Mouse (Mus musculus) gastrocnemius, adult 18-20 months (tissue): ENCODE measurements around the gene Gas7. TPM values are rescaled to one million over a fixed set of nuclear protein-coding genes. Genes with fewer than 3 reads are reported as not detected.
A peak's percentile ranks its signal among the peaks of the same experiment; 100 is the strongest.

Experiments used
- DNase-seq: peaks from one replicate; pipeline ENCODE4 v3.0.0; 2021; ENCODE audit warnings: low spot score
- total RNA-seq, 2 experiments: library from RNA; stranded (reverse); gene quantifications; 2 replicates each; pipeline ENCODE4 v1.2.3; 2021

Gas7 gene
- total RNA-seq, 2 experiments from 2014 or later = 6.4 to 8.1 TPM

DNA sequence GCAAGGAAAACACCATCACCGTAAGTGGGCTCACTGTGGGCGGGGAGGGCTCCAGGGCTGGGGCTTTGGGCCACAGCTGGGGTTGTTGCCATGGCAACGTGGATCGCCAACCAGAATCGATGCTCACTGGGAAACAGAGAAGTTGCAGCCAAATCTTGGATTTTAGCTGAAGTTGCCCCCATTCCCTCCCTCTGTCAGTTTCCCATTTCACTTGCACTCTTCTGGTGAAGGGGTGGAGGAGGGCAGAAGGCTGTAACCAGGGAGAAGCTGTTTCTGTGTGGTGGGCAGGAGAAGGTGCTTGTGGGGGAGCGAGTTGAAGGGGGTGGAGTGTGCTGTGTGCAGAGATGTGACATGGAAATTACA, 197.6 kb downstream of the Gas7 start:
- DNase-seq = no peak

GRCm38 (mm10) chr11:67653521-67654090, 198.4 kb downstream of the Gas7 start:
- no peak for DNase-seq

DNA sequence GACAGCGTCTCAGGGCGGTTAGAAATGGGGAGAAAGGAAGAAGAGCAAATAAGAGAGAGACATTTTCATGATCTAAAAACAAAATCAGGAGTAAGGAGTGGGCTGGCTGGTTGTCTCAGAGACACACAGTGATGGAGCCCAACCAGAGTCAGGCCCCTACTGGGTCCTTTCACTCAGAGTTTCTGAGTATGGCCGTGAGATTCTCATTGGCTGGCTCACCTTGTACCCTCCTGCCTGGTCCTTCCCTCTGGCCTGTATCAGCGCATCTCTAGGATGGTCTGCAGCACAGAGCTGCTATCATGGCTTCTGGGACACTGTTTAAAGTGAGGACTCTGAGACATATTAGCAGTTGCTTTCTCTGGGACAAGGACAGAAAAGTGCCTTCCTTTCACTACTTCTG, 199.3 kb downstream of the Gas7 start:
- DNase-seq = no peak

- DNase-seq = peak; percentile 70
Measured at GRCm38 (mm10) chr11:67655236-67655959, 200.2 kb downstream of the Gas7 start.

DNA sequence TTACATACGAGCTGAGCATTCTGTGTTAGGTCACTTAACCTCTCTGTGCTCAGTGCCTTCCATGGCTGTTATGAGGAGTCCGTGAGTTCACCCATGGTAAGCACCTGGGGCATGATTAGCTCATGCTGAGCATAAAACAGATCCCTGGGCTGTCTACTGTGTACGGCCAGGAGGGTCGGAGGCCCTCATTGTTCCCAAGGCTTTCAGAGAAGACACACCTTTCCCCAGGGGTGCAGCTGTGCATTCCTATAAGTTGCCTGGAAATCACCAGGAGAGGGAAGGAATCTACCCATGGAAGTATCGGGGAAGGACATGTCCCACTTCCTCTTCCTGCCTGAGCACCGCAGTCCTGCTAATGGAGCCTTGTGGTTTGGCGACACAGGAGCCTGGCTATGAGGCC, 201.1 kb downstream of the Gas7 start:
- no peak for DNase-seq

DNA sequence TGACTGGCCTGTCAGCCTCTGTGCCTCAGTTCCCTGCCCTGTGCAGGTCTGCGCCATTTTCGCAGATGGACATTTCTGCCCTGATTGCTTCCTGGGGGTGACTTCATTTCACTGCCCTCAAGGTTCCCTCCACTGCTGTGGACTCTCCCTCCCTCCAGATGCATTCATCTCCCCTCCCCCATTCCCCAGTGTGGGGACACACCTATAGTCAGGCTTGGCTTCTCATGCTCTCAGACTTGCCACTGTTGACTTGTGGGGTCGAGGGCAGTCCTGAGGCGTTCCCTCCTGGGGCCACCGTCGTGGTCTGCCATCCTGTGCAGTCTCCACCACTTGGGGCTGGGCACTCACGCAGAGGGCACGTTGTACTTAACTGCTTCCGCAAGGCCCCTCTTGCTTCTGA, 201.6 kb downstream of the Gas7 start:
- no peak for DNase-seq

DNA sequence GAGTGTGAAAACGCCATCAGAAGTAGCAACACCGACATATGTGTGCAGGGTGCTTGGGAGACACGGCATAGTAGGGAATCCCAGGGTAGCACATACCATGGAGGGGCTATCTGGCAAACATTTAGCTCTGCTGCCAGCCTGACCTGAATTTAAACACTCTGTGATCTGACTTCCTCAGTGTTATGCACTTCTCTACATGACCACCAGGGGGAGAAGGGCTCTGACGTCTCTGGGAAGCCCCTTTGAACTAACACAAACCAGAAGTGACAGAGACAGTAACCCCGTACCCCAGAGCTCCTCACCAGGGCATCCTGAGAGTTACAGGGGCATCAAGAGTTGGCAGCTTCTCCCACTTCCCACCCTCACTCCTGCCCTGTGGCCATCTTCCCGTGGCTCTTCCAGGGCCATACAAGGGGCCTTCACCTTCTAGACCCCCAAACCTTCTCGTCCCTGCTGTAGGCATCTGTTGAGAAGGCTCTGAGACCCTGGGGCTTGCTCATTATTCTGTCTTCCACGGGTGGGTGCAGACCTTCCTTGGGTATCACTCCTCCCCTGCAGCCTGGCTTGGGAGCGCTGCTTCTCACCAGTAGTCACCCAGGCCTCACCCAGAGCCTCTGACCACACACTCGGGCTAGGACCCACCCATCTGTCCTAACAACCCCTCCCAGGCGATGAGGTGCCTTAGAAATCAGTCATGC, 202.6 kb downstream of the Gas7 start:
- DNase-seq = peak; percentile 50

DNA sequence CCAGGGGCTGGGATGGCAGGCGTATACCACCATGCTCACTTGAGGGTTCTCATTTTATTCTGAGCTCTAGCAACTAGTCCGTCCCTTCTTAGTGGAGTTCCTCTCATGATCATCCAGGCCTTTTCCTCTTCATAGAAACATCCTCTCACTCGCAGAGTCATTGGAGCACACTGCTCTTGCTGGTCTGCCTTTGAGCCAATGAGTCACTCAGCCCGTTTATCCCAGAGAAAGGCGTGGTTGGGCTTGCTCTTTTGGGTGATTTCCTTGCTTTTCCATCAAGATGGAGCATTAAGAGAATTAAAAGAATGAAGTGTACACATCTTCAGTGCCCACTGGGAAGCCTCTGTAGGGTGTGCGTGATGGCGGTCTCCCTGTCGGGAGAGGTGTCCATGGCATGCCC, 206.2 kb downstream of the Gas7 start:
- DNase-seq = no peak

DNA sequence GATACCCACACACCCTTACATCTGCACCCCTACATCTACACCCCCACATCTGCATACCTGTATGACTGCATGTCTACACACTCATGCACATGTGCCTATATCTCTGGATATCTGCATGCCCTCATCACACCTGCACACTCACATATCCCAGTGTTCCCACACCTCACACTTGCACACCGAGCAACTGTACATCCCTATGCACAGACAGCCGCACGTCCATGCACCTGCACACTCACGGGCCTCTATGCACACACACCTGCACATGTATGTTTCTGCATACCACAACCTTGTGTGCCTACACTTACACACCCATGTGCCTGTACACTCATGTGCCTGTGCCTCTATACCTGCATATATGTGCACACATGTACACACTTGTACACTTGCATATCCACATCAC, 208.2 kb downstream of the Gas7 start:
- DNase-seq = no peak

DNA sequence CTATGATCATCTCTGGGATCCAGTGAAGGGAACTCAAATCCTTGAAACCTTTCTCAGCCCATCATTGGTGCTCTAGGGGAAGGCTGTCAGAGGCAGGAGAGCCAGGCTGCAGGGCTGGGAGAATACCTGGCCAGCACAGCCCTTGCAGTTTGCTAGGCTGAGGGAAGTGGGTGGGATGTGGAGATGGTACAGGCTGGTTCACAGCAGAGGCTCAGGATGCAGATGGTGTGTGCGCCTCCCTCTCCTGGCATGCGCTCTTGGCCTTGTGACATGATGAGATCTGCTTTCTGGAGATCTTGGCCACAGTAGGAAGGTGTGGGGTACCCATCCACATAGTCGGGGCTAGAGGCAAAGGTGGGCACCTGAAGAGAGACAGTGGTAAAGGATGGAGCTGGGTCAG, 209.0 kb downstream of the Gas7 start:
- DNase-seq = no peak

DNA sequence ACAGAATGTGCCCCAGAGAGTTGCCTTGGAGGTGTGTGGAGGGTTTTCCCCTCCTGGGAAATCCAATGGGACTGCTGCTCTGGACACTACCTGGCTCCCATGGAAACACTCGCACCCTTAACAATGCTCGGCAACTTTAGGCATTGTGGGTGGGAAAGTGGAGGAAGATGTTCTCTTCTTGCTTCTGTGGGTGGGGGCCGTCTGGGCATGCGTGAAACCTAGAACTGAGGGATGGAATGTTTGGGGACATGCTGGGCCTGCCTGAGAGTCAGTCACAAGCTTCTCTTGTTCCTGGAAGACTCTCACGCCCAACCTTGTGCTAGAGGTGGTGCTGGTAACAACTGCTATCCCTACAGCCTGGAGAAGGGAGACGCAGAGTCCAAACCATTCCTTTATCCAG, 209.7 kb downstream of the Gas7 start:
- DNase-seq = no peak

GRCm38 (mm10) chr11:67666129-67666528, 210.9 kb downstream of the Gas7 start:
- DNase-seq = no peak

- DNase-seq = peak; percentile 72
Measured at GRCm38 (mm10) chr11:67667531-67668332, 212.5 kb downstream of the Gas7 start.

DNA sequence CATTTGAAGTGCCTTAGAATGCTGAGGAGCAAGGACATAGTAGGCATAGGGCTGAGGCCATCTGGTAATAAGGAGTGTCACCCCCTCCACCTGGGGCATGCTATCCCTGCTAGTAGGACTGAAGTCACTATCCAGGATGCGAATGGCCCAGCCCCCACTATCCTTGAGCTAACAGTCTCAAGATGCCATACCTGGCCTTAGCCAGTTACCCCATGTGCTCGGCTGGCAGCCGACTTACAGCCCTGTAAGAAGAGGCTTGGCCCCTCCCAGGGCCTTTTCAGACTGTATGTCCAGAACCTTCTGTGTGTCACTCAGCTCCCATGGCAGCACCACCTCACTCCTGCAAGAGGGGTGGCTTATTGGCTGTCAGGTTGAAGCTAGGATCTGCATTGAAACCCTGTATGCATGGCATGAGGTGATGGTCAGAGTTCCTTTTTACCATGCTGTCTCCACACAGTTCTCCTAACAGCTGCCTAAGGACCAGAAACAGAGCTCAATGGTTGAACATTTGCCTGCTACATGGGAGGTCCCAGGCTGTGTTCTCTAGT, 213.3 kb downstream of the Gas7 start:
- no peak for DNase-seq

- DNase-seq = no peak
Measured at GRCm38 (mm10) chr11:67670031-67670430, 214.8 kb downstream of the Gas7 start.

- DNase-seq = no peak
Measured at GRCm38 (mm10) chr11:67672140-67672539, 216.9 kb downstream of the Gas7 start.

- peak; percentile 65 for DNase-seq
Measured at GRCm38 (mm10) chr11:67675562-67676540, 220.6 kb downstream of the Gas7 start.

GRCm38 (mm10) chr11:67679300-67679699, 224.1 kb downstream of the Gas7 start:
- DNase-seq = no peak

DNA sequence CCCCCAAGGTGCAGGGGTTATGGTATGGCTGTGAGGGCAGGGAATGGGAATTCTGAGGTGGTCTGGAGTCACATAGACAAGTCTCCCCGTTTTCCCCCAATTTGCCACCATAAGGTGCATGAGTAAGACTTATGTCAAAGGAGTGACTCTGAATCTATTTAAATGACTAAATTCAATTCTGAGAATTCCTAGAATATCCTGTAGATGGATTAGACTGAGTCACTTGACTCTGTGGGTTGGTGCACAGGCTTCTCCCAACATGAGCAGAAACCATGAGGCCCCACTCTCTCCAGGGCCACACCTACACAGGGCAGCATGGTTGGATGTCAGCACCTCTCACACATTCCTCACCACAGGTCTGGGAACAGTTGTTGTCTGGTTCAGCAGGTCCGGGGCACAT, 224.7 kb downstream of the Gas7 start:
- no peak for DNase-seq

DNA sequence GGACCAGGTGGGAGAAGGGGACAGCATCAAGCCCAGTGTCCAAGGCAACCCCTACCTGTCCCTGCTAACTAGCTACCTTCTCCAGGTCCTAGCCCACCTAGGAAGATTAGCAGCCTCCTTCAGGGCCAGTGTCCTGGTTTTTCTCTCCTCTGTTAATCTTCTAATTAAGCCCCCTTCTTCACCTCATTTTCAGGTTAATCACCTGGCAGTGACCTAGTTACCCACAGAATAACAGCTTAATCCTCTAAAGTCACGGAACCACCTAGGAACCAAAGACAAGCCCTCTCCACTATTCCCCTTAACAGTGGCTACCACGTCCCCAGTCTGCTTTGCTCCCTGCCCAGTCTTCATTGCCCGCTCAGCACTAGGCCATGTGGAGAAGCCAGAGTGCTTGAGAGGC, 226.6 kb downstream of the Gas7 start:
- DNase-seq = no peak

DNA sequence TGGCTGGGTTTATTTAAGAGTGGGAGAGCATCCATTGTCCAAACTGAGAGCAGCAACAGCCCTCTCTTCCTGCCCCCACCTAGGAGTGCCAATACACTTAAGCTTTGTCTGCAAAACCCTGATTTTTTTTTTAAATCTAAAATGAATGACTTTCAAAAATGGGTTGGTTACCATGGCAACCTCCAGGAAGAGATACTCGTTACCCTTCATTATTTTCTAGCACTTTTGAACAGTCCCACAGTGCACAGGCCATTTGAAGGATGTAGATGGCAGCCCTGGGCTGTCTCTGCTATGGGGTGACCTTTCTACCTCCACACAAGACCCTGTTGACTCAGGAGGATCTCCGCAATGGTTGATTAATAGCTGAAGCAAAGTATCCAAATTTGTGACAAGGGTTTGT, 230.9 kb downstream of the Gas7 start:
- no peak for DNase-seq
